Mouse (Mus musculus) forebrain, embryonic 14.5 days (tissue): ENCODE data around the gene Lgmn. TPM values are rescaled to one million over a fixed set of nuclear protein-coding genes. Genes with fewer than 3 reads are reported as not detected.
A peak's percentile ranks its signal among the peaks of the same experiment; 100 is the strongest.

Experiments used
- ATAC-seq: fragments of 200-750 bp; cut with Nextera tagmentation; 2 replicates; pipeline ENCODE4 v1.8.0; 2017; ENCODE audit warnings: mild to moderate bottlenecking, moderate library complexity
- DNase-seq: peaks from one replicate; pipeline ENCODE4 v3.0.0-alpha.2; 2015; ENCODE audit warnings: low spot score
- H3K27ac ChIP-seq: fragments of 300-500 bp; sonication (generic); 2 replicates; pipeline ENCODE4 v1.5.1; 2014; ENCODE audit warnings: low read depth, mild to moderate bottlenecking, control low read depth, low read length, moderate library complexity
- H3K27me3 ChIP-seq: fragments of 300-500 bp; sonication (generic); replicated peaks from 2 replicates; pipeline ENCODE4 v1.6.1; 2014; ENCODE audit warnings: low read length, control low read depth, mixed read lengths; ENCODE audit not compliant: control insufficient read depth, insufficient read depth
- H3K36me3 ChIP-seq: fragments of 300-500 bp; sonication (generic); 2 replicates; pipeline ENCODE4 v1.6.1; 2014; ENCODE audit warnings: low read length, control low read depth; ENCODE audit not compliant: control insufficient read depth, insufficient read depth
- H3K4me1 ChIP-seq: fragments of 300-500 bp; sonication (generic); 2 replicates; pipeline ENCODE4 v1.6.1; 2014; ENCODE audit warnings: antibody characterized with exemption, low read length, control low read depth; ENCODE audit not compliant: control insufficient read depth, insufficient read depth
- H3K4me2 ChIP-seq: fragments of 300-500 bp; sonication (generic); 2 replicates; pipeline ENCODE4 v1.6.1; 2014; ENCODE audit warnings: mild to moderate bottlenecking, control low read depth, low read length
- H3K4me3 ChIP-seq: fragments of 300-500 bp; sonication (generic); 2 replicates; pipeline ENCODE4 v1.5.1; 2014; ENCODE audit warnings: low read depth, low read length, control low read depth
- H3K9ac ChIP-seq: fragments of 300-500 bp; sonication (generic); 2 replicates; pipeline ENCODE4 v1.6.1; 2014; ENCODE audit warnings: mild to moderate bottlenecking, low read length, control low read depth, moderate library complexity
- H3K9me3 ChIP-seq: fragments of 300-500 bp; sonication (generic); replicated peaks from 2 replicates; pipeline ENCODE4 v1.6.1; 2016; ENCODE audit warnings: low read length, control low read depth, mixed read lengths; ENCODE audit not compliant: control insufficient read depth
- WGBS: fragments of 180-500 bp; shearing (Covaris S2); extraction: QIAGEN DNeasy Blood & Tissue Kit; methylation state at CpG from one replicate; pipeline ENCODE4 v1.1.7; 2014; 5-methylcytosine and 5-hydroxymethylcytosine counted together
- polyA plus RNA-seq: library from polyadenylated mRNA; unstranded; fragments of >200 nt; fragmentation: Nextera tagmentation; extraction: Ambion mirVana; gene quantifications from 2 replicates; pipeline ENCODE4 v1.2.1, GENCODE M21; 2014

Gene Lgmn
- polyA plus RNA-seq, 1 experiment from 2014 or later = 87.0 TPM

GRCm38 (mm10) chr12:102354126-102354984 is 85.3 kb downstream of the Lgmn start:
- ATAC-seq (no peak), DNase-seq (no peak)
- no peak overlapping the region for H3K4me2 ChIP-seq
- H3K36me3 ChIP-seq = no peaks in the 10 kb centered on the region
- WGBS = 91% methylated on average over 10 of the region's 10 CpGs
- no peak overlapping the region for H3K4me3 ChIP-seq
- no peaks in the 10 kb centered on the region for H3K27me3 ChIP-seq
- H3K9me3 ChIP-seq = no peaks in the 10 kb centered on the region
- H3K4me1 ChIP-seq = no peaks in the 10 kb centered on the region
- no peak overlapping the region for H3K9ac ChIP-seq
- no peak overlapping the region for H3K27ac ChIP-seq

GRCm38 (mm10) chr12:102350997-102351396 is 88.6 kb downstream of the Lgmn start:
- no peak overlapping the region for H3K27ac ChIP-seq
- no peak for DNase-seq
- no peak overlapping the region for H3K4me3 ChIP-seq
- no peak overlapping the region for H3K4me2 ChIP-seq
- no peaks in the 10 kb centered on the region for H3K27me3 ChIP-seq
- H3K9me3 ChIP-seq = no peaks in the 10 kb centered on the region
- H3K36me3 ChIP-seq = no peaks in the 10 kb centered on the region
- no peak for ATAC-seq
- 77% methylated on average over 1 of the region's 1 CpGs for WGBS
- H3K9ac ChIP-seq = no peak overlapping the region
- H3K4me1 ChIP-seq = no peaks in the 10 kb centered on the region

GRCm38 (mm10) chr12:102348447-102348846 is 91.2 kb downstream of the Lgmn start:
- no peaks in the 10 kb centered on the region for H3K4me1 ChIP-seq
- H3K27me3 ChIP-seq = no peaks in the 10 kb centered on the region
- H3K9ac ChIP-seq = no peak overlapping the region
- no peaks in the 10 kb centered on the region for H3K36me3 ChIP-seq
- 87% methylated on average over 6 of the region's 6 CpGs for WGBS
- H3K9me3 ChIP-seq = no peaks in the 10 kb centered on the region
- H3K4me2 ChIP-seq = no peak overlapping the region
- no peak overlapping the region for H3K4me3 ChIP-seq
- DNase-seq (no peak), ATAC-seq (no peak)
- H3K27ac ChIP-seq = no peak overlapping the region

GRCm38 (mm10) chr12:102346507-102346906 is 93.1 kb downstream of the Lgmn start:
- Histone ChIP-seq H3K36me3 (no peaks in the 10 kb centered on the region), H3K9me3 (no peaks in the 10 kb centered on the region), H3K27ac (no peak overlapping the region), H3K4me2 (no peak overlapping the region), H3K27me3 (no peaks in the 10 kb centered on the region), H3K4me1 (no peaks in the 10 kb centered on the region), H3K9ac (no peak overlapping the region), H3K4me3 (no peak overlapping the region)
- DNase-seq (peak; percentile 61), ATAC-seq (no peak)
- WGBS = 9% methylated on average over 1 of the region's 1 CpGs

- no peak overlapping the region for H3K27ac ChIP-seq
- no peaks in the 10 kb centered on the region for H3K27me3 ChIP-seq
- H3K4me2 ChIP-seq = no peak overlapping the region
- WGBS = 50% methylated on average over 14 of the region's 14 CpGs
- H3K36me3 ChIP-seq = no peaks in the 10 kb centered on the region
- DNase-seq = no peak
- H3K9me3 ChIP-seq = no peaks in the 10 kb centered on the region
- no peak for ATAC-seq
- H3K4me3 ChIP-seq = no peak overlapping the region
- no peaks in the 10 kb centered on the region for H3K4me1 ChIP-seq
- H3K9ac ChIP-seq = no peak overlapping the region
Measured at GRCm38 (mm10) chr12:102345031-102345815, 94.4 kb downstream of the Lgmn start.

Other genes starting within 250 kb of the Lgmn start
- 1.9 and 2.9 TPM in 2 replicates for gene Rin3, start 156.8 kb downstream of the Lgmn start, polyA plus RNA-seq
- 34.1 and 34.2 TPM in 2 replicates for gene Golga5, start 29.3 kb upstream of the Lgmn start, polyA plus RNA-seq
- 63.3 and 76.8 TPM in 2 replicates for gene Chga, start 115.2 kb upstream of the Lgmn start, polyA plus RNA-seq